Comparison of ENCODE assay signal across 20 mouse cellular contexts in the genomic region with DNA sequence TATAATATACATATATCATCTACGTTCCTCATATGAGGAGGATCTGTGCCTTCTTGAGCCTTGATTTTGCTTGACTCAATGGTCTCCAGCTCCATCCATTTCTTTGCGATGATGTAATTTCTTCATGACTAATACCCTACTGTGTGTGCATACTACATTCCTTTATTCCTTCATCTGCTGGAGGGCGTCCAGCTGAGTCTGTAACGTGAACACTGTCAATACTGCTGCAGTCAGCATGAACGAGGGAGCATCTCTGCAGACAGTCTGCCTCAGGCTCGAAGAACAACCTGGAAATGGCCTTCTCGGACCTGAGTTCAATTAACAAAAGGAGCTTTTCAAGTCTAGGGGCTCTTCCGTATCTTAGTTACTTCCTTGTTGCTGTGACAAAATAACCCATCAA. TPM values are rescaled to one million over a fixed set of nuclear protein-coding genes. Genes with fewer than 3 reads are reported as not detected.
"Had no signal": no experiment of that assay in that cellular context is flagged by ENCODE, and none has a peak within 500 bp of the region (broad histone marks: within the 10 kb centered on the region; RNA-seq: fewer than 3 reads in every experiment).

No protein-coding gene starts in this region.

- H3K4me2 ChIP-seq: liver, embryonic 13.5 days; midbrain, embryonic 12.5 days; midbrain, embryonic 15.5 days; neural tube, embryonic 12.5 days; neural tube, embryonic 15.5 days had no signal

- H3K4me3 ChIP-seq: layer of hippocampus, adult 2 months; liver, embryonic 13.5 days; midbrain, embryonic 12.5 days; midbrain, embryonic 15.5 days; neural tube, embryonic 12.5 days; neural tube, embryonic 15.5 days had no signal

- H3K27ac ChIP-seq: kidney, postnatal 0 days; layer of hippocampus, adult 2 months; liver, embryonic 13.5 days; macrophage; midbrain, embryonic 12.5 days; midbrain, embryonic 15.5 days; neural tube, embryonic 12.5 days; neural tube, embryonic 15.5 days had no signal

- H3K4me1 ChIP-seq: liver, embryonic 13.5 days; neural tube, embryonic 15.5 days had no signal

- DNase-seq: kidney, adult 2 months; kidney, postnatal 25 days; layer of hippocampus, adult 9-11 months; liver, embryonic 13.5 days; lung, adult 2 months; right cerebral cortex, adult 18-20 months; right cerebral cortex, postnatal 14 days; right cerebral cortex, postnatal 4 days; thymus, adult 18-20 months; thymus, postnatal 36 days had no signal

- H3K9me3 ChIP-seq: liver, embryonic 13.5 days; midbrain, embryonic 12.5 days; midbrain, embryonic 15.5 days; neural tube, embryonic 12.5 days; neural tube, embryonic 15.5 days had no signal

- H3K36me3 ChIP-seq: liver, embryonic 13.5 days; midbrain, embryonic 12.5 days; midbrain, embryonic 15.5 days; neural tube, embryonic 12.5 days; neural tube, embryonic 15.5 days had no signal

- H3K27me3 ChIP-seq: liver, embryonic 13.5 days; midbrain, embryonic 12.5 days; midbrain, embryonic 15.5 days; neural tube, embryonic 12.5 days; neural tube, embryonic 15.5 days had no signal

- H3K9ac ChIP-seq: liver, embryonic 13.5 days; midbrain, embryonic 12.5 days; midbrain, embryonic 15.5 days; neural tube, embryonic 12.5 days; neural tube, embryonic 15.5 days had no signal

- ATAC-seq: intestine, postnatal 0 days; midbrain, embryonic 15.5 days had no signal

RNA-seq across cellular contexts. Expression of a gene that starts 28.9 kb away (rescaled TPM):
- polyA plus RNA-seq: liver, adult 2 months; liver, embryonic 16.5 days; macrophage had no signal
